Mouse (Mus musculus): ENCODE measurements around the gene Tmem53.

The Tmem53 gene

DNA sequence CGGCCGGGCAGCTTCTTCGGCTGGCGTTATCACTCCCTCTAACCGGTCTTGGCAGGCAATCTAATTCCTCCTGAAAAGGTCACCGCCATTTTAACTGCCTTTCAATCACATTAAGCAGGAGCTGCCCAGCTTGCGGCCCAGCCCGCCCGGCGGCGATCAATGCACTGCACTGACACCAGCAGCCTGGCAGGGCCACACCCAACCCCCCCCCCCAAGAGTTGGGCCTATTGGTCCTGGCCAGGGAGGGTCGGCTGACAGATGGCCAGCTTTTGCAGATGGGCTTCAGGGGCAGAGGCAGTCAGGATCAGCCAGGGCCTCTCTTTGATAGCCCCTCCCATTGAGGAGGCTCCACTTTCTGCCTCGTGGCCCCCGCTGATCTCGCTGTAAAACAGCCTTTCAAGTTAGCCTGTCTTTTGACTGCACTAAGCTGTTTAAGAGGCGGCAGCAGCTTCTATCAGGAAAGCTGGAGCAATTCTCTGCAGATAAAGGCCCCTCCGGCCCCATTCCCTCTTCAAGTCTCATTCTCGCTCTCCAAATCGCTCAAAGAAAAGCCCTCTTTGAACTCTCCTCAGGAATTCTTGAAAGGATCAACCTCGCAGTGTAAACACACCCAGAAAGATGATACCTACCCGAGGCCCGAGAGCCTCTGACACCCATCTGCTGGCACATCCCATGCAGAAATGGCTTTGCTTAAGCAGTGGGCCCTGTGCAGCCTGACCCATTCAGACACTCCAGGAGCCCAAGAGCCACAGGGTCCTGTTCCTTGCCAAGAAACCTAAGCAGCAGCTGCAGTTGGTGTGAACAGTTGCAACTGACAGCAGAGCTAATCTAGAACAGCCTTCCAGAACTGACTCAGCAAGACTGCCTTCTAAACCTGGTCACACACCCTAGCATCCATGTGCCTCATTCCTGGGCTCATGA is 31.8 kb downstream of the Tmem53 start:
- DNase-seq: no peak

DNA sequence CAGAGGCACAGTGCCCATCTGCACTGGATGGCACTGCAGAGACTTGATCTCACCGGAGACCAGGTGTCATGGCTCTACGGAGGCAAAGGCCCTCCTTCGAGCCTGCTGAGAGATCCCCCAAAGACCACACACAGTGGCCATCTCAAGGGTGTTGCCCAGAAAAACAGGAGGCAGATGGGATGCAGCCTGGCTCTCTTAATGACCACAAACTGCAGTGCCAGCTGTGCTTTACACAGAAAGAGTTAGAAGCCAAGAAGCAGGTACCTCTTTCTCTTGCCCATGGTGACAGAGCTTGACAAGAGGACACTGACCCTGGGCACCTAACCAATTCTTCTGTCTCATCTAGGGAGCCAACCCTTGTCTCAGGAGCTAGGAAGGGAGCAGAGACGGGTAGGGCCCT is 32.6 kb downstream of the Tmem53 start:
- no peak for DNase-seq

DNA sequence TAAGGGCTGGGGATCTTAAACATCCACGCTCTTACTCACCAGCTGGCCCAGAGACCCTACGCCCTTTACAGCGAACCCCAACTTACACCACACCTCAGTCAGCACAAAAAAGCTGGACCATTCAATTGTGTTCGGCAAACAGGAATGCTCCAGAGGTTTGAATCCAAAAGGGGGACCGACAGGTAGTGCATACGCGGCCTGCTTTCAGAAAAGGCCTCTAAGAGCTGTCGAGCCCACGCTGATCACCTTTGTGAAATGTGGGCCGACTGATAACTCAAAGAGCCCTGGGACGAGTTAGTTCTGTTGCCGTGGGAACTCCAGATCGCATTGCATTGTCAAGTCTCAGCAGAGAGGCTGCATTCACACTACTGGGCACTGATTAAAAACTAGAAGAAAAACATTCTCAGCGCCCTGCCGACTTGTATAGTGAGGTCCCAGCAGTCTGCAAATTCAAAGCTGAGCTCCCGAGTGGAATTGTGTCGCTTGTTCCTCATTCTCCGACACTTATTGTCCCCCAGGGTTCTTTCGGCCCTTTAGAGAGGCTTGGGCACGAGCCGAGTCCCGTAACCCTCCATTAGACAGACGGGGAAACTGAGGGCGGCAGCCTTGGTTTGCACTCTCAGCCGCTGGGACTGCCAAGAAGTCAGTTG is 36.7 kb downstream of the Tmem53 start:
- no peak for DNase-seq

DNA sequence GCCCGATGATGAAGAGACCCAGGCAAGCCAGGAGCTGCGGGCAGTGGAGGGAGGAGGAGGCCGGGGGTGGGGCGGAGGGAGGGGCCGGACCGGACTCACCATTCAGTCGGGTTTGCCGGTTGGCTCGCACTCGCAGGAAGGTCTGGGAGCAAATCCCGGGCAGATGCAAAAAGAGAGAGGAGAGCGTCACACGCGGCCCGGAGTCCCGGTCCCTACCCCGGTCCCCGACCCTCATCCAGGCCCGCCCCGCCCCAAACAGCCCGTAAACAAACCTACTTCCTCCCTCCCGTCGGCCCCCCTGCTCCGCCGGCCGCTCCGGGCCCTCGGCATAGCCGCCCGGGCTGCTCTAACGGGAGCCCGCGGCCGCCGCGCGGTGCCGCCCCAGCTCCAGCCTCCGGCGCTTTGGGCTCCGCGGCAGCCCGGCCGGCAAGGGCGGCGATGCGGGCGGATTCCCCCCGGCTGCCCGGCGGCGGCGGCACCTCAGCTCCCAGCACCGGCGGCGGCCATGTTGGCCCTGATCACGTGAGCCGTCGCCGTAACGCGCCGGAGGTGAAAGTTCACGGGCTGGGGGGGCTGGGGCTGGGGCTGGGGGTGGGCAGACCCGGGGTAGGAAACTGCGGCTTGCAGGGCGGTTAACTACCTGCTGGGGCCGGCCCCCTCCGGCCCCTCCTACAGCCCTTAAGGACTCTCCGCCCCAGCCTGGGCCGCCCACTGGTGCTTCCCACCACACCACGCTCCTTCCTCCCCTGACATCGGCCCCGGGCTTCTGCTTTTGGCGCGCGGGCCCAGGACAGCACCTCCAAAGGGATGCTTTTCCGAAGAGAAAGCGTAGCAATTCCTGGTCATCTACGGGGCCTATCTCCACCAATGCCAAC is 37.4 kb downstream of the Tmem53 start:
- peak; percentile 82 for DNase-seq

DNA sequence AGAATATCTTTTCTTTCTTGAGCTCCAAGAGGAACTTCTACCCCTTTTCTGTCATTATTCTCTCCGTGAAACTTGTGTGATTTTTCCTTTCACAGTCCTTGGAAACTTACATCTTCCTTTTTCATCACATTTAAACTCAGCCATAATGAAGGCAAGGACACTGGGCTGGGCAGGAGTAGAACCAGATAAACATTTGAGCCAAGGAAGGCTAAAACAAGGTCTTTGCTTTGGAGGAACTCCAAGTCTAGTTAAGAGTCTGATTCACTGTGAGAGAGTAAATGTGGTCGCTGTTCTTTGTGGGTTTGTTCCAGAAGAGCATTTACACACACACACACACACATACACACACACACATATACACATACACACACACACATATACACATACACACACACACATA is 39.9 kb downstream of the Tmem53 start:
- no peak for DNase-seq

DNA sequence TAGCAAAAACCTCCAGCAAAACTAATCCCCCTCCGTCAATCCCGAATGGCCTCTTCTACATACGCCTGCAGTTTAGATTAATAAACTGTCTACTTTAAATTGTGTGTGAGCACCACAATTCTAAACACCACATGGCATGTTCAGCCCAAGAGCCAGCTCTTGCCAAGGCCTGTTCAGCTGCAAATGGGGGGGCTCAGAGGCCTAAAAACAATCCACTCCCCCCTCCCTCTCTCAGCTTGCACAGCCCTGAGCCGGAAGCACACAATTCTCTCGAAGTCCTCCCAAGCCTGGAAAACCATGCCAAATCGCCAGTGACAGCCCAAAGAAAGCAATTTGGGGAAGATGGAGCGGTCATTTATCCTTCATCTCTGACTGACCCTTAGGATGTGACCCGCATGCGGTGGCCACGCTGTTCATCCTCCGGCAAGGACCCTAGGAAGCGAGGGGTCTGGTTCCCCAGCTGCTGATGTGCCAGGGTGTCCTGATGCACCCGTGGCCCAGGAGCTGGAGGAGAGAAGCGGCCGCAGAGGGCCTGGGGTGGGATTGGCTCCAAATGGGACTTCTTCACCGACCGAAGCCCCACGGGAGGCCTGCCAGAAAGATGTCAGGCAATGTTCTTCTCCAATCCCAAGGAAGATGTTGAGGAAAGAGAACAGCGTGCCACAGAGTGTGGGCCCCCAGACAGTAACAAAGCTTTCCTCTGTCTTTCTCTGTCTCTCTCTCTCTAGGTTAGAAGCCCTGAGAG is 45.3 kb downstream of the Tmem53 start:
- DNase-seq: no peak

DNA sequence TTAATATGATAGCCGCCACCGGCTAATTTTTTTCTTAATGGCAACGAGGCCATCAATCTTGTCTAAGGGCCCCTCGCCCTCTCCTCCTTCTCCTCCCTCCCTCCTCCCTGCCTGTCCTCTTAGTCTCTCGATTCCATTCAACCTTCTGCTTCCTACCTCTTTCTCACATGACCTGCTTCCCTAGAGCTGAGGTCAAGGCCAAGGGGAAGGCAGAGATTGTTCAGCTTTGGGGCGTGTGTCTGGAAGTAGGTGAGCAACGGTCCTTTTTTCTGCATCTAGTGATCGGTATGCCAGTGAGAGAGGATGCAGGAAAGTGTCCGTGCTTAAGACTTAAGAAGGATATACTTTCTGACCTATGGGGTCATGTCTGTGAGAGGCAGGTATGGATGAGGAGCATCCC is 46.1 kb downstream of the Tmem53 start:
- DNase-seq: no peak

DNA sequence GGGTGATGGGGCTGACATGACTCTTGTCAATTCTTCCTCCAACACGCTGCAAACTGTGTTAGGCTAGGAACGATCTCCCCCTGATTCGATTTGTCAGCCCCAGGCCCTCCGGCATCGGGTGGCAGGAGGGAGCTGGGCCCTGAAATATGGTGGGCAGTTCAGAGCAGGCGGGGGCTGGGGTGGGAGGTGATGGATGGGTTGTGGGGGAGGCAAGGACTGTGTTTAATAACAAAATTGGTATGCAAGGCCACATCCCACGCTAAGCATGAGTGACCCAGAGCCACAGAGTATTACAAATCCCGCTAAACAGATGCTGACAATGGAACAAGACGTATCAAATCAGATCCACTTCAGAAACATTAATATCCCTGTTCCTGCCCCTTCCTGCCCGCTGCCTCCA is 48.2 kb downstream of the Tmem53 start:
- DNase-seq: no peak

DNA sequence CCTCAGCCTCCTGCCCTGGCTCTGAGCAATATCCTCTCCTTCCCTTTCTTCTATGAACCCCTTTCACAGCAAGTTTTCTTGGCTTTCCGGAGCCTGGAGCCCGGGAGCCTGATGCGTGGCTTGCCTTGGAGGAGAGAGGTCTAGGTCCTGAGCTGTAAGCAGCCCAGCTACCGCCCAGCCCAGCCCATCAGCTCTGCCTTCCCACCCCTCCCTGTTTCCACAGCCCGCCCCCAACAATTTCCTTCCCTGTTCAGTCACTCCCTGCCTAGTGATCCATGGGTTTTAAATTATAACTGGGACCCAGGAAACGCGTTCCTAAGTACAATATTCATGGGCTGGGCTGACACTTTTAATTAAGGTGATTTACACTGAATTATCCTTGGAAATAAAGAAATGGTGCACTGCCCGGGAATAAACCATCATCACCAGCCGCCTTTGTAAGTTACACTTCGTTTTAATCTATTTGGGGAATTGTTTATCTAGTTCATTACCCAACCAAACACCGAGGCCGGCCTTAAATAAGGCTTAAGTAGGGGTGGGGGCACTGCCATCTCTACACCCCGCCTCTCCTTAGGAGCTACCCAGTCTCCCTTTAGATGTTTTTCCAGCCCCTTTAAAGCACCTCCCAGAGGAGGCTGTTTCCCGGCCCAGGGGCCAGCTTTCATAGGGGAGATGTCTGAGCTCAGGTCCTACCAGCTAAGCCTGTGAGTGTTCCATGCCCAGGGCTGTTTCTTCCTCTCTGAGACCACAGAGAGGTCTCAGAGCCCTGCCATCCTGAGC is 50.5 kb downstream of the Tmem53 start:
- no peak for DNase-seq

DNA sequence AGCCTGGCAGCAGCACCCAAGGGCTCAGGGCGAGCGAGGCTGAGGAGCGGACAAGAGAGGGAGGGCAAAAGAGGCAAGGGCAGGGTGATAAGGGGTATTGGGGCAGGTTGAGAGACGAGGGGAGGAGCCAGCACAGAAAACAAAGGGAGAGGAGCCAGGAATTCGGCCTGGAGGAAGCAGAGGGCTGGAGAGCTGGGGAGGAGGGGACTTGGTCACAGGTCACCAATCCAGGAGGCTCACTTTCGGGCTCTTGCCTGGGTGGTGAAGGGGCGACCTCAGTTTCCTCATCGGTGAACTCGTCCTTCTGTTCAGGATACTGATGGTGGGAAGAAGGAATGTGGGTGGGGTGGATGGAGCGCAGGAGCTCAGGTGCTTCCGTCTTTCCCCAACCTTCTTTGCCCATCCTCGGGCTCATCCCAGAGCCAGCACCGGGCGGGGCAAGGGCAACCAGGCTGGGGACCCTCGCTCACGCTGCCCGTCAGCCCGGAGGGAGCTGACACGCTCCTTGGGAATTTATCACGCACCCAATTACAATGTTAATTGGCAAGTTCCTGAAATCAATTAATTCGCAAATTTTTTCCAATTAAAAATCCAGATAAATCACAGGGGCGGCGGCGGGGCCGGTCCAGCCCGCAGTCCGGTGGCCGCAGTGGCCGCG is 52.0 kb downstream of the Tmem53 start:
- no peak for DNase-seq

DNA sequence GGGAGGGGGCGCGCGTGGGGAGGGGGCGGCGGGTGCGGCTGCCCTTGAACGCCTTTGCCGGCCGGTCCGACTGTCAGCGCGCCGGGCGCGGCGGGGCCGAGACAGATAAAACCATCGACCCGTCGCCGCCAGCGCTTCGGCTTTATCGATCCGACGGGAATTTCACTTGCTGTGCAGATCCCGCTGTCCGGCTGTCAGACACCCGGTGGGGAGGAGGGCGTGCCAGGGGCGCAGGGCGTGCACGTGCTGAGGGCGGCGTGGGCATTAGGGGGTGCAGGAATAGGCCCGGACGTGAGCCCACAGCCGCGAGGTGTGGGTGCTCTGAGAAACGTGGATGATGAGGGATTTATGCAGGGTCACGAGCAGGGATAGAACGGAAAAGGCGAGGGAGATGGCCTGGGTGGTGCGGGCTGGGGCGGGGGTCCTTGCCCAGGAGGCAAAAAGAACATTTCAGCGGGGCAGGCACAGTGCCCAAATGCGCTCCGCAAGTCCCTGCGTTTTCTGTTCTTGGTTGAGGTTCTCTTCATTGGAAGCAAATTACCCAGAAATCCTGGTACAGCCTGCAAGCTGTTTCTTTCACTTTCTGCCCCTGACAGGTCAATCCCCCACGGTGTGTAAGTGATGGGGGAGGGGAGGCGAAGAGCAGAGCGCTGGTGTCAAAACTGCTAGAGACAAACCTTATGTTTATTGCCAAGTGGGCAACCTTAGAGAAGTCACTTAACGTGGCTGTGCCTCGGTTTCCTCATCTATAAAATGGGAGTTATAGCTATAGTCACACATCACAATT is 52.7 kb downstream of the Tmem53 start:
- no peak for DNase-seq

DNA sequence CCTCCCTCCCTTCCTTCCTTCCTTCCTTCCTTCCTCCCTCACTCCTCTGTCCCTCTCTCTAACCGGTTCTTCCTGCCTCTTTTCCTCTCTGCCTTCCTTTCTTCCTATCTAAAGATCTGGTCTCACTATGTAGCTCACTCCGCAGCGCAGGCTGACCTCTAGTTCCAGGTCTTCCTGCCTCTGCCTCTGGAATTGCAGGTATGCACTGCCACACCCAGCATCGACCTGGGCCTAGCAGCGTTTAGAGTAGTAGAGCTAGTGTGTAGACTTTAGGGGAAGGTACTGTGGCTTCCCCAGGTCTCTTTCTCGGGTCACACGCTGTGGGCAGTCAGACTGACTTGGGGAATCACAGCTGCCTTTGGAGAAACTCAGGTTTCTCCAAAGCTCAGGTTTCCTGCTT is 53.7 kb downstream of the Tmem53 start:
- no peak for DNase-seq

DNA sequence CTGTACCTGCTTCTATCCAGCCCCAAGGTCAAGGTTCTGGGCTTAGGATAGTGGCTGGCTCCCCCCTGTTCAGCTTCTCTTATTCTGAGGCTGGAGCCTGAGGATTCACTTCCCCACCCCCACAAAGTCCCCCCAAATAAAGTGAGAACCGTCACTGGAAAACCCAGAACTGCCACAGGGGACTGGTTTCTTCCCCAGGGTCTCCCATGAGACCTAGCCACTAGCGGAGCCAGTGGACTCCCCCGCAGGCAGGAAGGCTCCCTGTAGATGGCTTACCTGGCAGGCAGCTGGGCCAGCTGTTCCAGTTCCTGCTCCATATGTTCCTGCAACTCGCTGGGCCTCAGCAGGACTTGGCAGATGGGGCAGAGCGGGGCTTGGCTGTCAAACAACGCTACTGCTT is 55.5 kb downstream of the Tmem53 start:
- DNase-seq: no peak

DNA sequence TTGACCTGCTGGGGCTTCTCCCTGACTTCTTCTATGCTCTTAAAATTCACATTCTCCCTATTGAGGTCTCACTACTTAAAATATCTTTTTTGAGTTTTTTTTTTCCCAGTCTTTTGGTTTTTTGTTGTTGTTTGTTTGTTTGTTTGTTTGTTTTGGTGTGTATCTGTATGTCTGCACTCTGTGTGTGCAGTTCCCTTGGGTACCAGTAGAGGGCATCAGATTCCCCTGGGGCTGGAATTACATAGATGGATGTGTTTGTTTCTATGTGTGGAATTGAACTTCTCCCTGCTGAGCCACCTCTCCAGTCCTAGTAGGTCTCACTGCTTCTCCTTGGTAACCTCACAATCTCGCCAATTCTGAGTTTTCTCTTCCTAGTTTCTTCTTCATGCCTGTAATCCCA is 57.7 kb downstream of the Tmem53 start:
- no peak for DNase-seq

DNA sequence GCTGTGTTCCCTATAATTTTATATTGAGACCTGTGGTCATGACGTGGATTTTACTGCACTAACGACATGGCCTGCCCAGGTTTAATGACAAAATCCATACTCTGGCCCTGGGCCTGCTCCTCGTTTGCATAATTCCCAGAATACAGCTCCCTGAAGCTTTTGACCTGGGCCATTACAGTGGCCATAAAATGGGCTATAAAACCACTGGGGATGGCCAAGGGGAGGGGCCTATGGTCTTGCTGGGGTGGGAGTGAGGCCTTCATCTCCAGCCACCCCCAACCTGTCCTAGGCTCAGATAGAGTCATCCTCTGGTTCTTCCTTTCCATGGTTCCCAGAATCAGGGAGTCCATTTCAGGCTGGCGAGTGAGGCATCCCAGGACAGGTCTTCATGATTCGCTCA is 60.1 kb downstream of the Tmem53 start:
- no peak for DNase-seq

DNA sequence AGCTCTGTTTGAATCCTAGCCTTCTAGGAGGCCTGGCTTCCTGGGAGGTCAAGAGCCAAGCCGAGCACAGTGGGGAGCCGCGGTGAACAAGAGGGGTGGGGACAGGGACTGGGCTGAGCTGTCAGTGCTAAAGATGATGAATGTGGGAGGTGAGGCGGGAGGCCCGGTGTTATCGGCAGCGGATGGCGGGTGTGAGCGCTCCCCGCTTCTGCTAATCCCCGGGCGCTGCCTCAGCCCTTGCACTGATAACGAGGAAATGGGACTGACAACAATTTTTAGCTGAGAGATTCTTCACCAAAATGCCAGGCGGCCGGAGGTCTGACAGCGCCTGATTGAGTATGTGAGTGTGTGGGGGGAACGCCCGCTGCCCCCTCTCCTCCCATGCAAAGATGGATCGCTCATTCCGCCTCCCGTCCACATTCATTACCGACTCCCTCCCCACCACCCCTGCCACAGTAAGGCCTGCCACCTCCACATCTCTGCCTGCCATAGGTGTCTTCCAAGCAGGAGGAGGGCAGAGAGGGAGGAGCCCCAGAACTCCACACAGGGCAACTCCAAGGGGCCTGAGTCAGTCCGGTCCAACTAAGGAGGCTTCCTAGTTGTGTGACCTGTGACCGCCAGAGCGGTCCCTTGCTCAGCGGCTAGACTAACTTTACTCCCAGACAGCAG is 60.8 kb downstream of the Tmem53 start:
- DNase-seq: no peak

DNA sequence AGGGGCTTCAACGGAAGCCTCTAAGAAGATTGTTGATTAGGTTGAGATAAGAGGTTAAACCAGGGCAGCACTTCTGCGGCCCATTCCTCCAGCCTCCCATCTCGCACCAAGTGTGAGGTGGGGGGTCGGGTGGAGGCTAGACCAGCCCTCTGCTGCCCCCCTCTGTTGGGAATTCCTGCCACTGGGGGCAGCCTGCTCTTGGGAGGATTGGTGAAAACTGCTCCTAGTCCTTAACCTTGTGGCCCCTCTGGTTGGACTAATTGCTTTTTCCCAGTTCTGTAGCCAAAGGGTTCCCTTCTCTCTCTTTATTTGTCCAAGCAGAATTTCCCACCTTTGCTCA is 61.3 kb downstream of the Tmem53 start:
- DNase-seq: no peak

DNA sequence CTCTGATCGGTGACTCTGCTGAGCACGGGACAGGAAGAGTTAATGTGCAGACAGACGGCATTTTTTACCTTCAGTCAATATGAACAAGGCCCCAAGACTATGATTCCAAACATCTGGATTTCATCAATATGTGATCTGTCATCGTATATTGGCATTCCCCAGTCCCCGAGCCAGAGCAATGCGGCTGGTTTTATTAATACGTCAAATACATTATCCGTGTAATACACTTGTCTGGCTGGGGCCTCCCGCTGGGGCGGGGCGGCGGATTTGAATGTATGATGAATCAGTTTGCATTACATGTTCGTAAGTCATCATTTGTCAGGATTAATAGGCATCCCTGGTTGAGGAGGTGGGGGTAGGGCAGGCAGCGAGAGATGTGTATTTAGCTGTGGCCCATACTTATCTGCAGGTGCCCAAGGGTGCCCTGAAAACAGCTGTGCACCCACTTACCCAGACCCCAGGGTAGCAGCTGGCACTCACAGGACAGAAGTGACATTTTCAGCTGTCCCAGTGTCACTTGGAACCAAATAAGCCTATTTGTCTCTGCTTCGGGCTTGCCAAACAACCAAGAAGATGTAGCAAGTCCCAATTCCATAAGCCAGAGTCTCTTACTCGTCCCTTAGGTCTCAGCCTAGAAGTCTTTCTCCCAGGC is 63.2 kb downstream of the Tmem53 start:
- no peak for DNase-seq

DNA sequence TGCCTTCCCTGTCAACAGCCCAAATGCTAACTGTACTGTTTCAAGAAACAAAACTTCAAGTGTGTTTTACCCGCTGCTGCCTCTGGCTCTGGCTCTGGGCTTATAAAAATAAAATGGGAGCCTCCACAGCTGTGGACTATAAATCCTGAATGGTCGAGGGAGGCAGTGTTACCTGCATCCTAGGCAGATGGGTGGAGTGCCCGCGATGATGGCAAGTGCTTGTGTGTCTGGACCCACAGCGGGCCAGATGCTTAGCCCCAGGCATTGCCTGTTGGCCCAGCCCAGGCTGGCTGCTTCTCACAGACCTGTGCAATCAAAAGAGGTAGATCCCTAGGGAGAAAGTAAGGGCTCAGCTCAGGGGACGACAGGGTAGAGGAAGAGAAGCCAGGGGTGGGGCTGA is 65.0 kb downstream of the Tmem53 start:
- DNase-seq: no peak

All from right cerebral cortex, postnatal 25 days (tissue).